Mouse (Mus musculus): ENCODE measurements around the gene Mcpt8.
"Not testable (repeated sequence)": the region's sequence is repeated elsewhere in the genome, so short reads cannot be mapped to it uniquely, and the experiment has no call there.

The Mcpt8 gene

DNA sequence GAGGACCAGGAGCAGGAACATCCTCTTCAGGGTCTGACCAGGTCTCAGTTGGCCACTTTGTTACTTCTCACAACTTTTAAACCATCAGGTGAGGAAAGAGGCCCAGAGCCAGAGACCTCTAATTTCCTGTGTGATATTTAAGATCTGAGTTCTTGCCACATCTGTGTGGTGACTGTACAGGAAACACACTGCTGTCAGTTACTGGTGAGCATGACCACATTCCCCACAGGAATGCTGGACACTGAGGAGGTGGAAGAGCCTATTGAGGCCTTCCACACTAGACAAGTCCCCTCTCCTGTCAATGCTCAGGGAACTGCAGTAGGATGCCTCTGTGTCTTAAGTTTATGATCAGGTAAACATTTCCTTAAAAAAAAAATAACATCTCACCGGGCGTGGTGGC, at the start of gene Mcpt8:
TSS of gene Mcpt8 (minus strand) at position 107 of the 400 bp plus-strand sequence.
- DNase-seq: no peak

GRCm38 (mm10) chr14:56133675-56134074, 48.6 kb upstream of the Mcpt8 start:
- DNase-seq: peak; percentile 24 to 43

GRCm38 (mm10) chr14:56132508-56132907, 47.4 kb upstream of the Mcpt8 start, which contains the start of gene Gzmd:
Gene Gzmd (minus strand): TSS chr14:56132608.
- DNase-seq: not testable (repeated sequence)

DNA sequence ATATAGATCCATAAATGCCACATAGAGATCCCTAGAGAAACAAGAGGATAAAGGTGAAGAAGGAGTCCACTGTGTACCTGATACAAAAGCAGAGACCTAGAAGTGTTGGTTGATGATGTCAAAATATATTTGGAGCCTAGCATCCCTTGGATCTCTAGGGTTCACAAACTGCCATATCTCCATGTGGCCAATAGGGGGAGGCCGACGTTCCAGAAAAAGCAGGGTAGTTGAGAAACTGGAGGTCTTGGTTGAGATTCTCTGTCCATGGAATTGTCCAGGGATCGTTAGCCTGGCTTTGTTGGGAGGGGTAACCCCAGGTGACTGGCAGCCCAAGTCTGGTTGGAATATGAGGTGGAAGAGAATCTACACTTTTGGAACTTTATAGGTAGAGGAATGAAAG, 43.3 kb upstream of the Mcpt8 start:
- DNase-seq: no peak

DNA sequence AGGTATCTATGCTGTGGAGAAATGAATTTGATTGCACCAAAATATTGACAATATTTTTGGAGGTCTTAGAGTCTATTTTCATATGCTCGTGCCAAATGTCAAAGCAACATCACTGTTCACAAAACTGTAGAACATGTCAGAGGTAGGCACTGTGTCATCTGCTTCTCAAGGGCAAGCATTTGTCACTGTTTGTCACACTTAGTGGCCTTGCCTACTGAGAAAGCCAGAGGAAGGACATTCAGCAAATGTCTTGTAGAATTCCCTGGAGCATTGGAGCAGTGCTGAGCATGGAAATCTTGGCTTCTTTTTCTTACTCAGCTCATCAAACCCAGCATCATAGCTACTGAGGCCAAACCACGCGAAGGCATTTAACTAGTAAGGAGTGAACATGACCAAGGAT, 38.4 kb upstream of the Mcpt8 start:
- no peak for DNase-seq

- no peak for DNase-seq
Measured at GRCm38 (mm10) chr14:56120525-56120924, 35.5 kb upstream of the Mcpt8 start, which contains the start of gene Gzme. Gene Gzme (minus strand): TSS chr14:56120625.

DNA sequence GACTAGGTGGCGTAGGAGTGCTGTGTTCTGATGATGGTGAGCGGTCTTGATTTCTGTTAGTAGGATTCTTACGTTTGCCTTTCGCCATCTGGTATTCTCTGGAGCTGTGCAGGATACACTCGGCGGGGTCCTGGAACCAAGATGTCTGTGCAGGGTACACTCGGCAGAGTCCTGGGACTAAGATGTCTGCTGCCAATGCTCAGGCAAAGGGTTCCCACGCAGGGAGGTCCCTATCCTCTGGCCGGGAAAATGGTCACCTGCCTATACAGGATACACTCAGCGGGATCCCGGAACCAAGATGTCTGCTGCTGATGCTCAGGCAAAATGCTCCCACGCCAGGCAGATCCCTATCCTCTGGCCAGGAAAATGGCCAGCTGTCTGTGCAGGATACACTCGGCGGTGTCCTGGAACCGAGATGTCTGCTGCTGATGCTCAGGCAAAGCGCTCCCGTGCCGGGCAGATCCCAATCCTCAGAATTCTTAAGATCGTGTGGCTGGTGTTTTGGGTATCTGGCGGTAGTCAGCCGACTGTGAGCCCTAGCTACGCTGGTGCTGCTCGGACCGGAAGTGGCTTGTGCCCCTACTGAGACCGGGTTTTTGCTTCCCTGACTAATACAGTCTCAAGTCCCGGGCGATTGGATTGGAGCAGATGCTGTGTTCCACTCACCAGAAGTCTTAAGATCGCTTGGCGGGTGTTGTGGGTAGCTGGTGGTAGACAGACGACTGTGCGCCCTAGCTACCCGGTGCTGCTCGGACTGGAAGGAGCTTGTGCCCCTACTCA, 30.6 kb upstream of the Mcpt8 start:
- DNase-seq: not testable (repeated sequence)

GRCm38 (mm10) chr14:56105447-56106180, 20.5 kb upstream of the Mcpt8 start:
- no peak for DNase-seq

DNA sequence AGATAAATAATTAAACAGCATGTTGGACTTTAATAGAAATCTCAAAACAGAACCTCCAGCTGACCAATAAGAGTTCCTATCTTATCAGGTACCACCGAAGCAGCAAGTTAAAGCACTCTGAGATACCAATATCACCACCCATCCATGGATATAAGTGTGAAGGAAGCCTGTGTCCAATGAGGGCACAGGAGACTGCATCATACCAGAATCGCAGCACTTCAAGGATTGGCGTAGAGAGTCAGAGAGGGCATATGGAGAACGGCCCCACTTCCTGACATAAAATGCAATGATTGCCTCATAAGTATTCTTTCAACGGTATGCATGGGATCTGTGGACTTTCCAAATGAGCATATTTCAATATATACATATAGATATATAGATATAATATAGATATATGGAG, 19.9 kb upstream of the Mcpt8 start:
- no peak for DNase-seq

- DNase-seq: no peak
Measured at GRCm38 (mm10) chr14:56103452-56103851, 18.4 kb upstream of the Mcpt8 start.

DNA sequence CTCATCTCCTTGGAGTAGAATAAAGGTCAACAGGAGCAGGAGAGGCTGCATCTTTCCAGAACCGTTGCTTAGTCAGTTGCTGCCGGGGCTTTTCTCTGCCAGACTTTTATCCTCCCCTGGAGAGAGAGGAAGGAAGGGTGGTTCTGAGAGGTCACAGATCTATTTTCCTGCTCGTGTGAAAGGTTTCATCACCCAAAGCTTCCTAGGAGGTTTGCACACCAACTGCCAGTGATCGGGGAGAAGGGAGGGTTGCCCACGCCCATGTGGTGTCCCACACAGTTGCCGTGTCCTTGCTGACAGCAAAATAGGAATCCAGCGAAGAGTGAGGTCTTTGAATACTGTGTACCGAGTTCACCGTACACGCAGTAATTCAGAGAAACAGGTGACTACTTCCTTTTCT, 17.3 kb upstream of the Mcpt8 start, which contains the start of gene Ctsg:
TSS of gene Ctsg (minus strand) at position 189 of the 400 bp plus-strand sequence.
- DNase-seq: no peak

GRCm38 (mm10) chr14:56098940-56099339, 13.9 kb upstream of the Mcpt8 start:
- peak; percentile 29 to 34 for DNase-seq

DNA sequence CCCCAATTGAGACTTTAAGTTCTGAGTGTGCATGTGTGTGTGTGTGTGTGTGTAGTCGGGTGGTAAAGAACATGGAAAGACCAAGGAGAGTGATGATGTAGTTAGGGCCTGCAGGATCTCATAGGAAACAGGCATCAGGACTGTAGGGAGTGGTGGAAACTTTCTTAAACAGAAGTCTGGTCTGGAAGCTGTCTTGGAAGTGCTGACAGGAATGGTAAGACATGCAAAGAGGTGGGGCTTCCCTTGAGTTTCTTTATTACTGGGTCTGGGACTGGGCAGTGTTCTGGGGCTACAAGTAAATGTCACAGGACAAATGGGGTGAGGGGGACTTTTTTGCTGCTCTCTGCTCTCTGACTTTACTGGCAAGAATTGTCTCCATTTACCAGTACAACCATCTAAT, 12.5 kb upstream of the Mcpt8 start:
- DNase-seq: no peak

DNA sequence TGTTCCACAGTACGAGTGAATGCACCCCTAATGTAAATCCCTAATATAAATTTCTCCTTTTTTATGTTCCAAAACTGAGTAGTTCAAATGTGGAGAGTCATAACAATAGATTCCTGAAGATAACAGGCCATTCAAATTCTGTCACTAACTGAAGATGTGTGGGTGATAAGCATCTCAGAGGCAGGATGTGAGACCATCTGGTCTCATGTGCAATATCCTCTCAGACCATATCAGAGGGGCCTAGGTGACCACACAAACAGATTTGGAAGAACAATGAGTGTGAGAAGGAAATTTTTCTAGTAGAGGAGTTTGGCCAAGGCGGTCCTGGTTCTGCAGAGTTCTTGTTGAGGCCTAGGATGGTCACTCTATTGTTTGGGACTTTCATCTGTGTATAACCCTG, 8.3 kb upstream of the Mcpt8 start:
- DNase-seq: no peak

GRCm38 (mm10) chr14:56086711-56087110, 1.6 kb upstream of the Mcpt8 start:
- DNase-seq: no peak

- peak; percentile 71 to 75 for DNase-seq
Measured at GRCm38 (mm10) chr14:56082016-56082415, 3.1 kb downstream of the Mcpt8 start.

GRCm38 (mm10) chr14:56062213-56062612, 22.9 kb downstream of the Mcpt8 start, which contains the start of gene Mcpt4:
Gene Mcpt4 (minus strand): TSS chr14:56062313.
- not testable (repeated sequence) for DNase-seq

DNA sequence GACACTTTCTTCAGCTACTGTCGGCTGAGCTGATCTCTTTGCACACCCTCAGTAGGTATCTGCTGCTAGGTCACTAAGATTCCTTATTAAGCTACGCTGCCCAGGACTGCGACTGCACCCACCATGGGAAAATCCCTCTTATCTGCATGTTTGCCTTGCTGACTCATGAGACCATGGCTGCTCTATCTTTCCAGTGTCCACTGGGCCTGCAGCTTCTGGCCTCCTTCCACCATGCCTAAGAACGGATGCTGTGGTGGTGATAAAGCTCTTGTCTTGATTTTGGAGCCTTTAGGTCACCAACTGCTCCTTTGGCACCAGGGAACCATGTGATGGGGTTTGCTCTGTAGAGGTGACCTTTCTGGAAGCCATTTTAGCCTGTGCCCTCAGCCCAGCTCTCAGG, 27.4 kb downstream of the Mcpt8 start:
- no peak for DNase-seq

GRCm38 (mm10) chr14:56055408-56055807, 29.7 kb downstream of the Mcpt8 start:
- no peak for DNase-seq

DNA sequence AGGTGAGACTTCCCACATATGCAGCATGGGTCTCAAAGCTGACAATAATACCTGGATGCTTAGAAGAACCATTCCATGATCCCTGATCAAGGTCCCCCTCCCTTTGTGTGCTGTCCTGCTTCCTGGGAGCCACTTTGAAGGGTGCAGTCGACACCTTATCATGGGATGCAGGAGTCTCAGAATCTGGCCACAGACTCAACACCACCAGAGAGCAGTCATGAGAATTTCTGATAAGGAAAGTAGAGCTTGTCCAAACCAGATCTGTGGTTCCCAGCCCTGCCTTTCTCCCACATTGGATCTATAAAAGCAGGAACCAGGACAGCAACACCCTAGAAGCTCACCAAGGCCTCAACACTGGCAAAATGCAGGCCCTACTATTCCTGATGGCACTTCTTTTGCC, 43.3 kb downstream of the Mcpt8 start, which contains the start of gene Mcpt2:
TSS of gene Mcpt2 (plus strand) at position 250 of the 400 bp plus-strand sequence.
- DNase-seq: not testable (repeated sequence)

GRCm38 (mm10) chr14:56034433-56034832, 50.6 kb downstream of the Mcpt8 start:
- DNase-seq: no peak

Measured in cerebellum, postnatal 14 days (tissue).